Mouse (Mus musculus) R1 (cell line): ENCODE results near the gene Bbx.

Source experiments
- DNase-seq: peaks from one replicate; pipeline ENCODE4 v3.0.0-alpha.2; 2018; ENCODE audit warnings: low read depth, low spot score

Gene Bbx

DNA sequence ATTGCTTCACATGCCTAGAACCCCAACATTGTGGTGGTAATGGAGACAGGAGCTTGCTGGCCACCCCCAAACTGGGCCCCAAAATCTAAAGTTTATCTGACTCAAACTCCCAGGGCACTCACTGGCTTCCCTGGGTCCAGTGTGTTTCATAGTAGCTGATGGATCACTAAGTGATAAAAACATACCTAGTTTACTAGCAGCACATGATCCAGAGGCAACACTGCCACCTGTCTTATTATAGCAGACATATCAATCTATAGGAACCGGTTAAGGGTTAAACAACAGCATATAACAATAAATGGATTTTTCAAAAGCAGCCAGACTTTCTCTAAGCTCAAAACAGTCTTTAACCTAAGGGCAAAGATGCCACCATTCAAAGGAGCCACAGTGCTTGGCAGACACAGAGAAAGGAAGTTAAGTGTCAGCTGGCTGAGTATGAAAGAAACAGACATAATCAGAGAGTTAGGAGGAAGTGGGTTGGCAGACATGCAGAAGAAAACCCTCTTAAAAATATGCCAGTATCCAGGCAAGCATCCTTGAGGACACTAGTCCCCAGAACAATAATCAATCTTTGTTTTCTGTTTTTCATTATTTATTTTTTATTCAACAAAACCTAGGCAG, 116.7 kb downstream of the Bbx start:
- DNase-seq: no peak

DNA sequence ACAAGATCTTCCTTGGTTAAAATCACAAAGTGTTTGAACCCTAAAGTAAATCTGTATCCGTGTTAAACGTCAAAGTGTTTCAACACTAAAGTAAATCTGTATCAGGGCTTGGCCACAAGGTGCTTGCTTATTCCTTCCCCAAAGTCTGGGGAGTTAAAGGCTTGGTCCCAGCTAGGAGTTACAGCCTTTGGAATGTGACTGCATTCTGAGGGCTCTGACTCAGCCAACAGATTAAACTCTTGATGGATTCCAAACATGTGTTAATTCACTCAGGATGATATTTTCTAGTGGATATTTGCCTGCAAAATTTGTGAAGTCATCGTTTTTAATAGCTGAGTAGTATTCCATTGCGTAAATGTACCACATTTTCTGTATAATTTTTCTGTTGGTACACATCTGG, 120.6 kb downstream of the Bbx start:
- DNase-seq: peak; percentile 33

DNA sequence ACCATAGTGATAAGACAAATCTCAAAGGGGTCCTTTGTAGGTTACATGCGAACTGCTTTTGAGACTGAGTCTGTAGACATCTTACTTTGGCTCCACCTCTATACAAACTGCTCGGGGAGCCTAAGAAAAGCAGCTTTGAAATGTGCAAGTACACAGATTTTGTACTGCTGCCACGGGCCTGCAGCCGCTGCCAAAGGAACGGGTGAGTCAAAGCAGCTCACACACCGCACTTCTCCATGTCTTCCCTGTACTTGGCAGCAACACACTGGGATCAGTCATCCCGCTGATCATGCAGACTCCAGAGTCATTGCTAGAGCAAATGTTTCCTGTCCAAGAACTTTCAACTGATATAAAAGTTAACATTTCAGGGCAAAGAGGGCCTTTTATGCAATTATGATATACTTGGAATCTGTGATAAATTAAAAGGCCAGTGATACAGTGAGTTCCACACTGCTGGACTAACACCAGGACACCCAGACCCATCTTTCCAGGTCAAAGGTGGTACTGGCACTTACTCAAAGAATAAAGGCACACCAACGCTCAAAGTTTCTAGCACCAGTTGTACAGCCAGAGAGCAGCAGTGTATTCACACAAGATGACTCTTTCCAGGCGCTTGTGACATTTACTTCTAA, 122.7 kb downstream of the Bbx start:
- DNase-seq: no peak

GRCm38 (mm10) chr16:50308256-50308655, 123.9 kb downstream of the Bbx start:
- no peak for DNase-seq

DNA sequence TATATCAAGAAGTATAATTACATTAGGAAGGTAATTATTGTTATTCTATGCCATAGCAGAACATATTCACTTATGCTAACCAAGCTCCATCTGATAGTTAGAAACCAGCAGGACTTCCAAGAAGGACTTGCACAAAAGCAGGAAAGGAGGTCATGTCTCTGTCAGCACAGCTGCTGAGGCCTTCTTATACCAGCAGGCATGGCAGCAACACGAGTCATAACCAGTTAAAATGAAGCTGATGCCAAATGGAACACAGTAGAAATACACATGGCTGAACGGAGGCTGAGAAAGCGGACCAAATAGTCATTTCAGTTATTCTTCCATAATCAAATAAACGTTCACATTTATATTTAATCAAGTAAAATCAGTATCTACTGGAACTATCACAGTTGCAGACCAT, 125.0 kb downstream of the Bbx start:
- DNase-seq: no peak

- DNase-seq: peak; percentile 10
These were observed 125.5 kb downstream of the Bbx start for GRCm38 (mm10) chr16:50306727-50307126.

DNA sequence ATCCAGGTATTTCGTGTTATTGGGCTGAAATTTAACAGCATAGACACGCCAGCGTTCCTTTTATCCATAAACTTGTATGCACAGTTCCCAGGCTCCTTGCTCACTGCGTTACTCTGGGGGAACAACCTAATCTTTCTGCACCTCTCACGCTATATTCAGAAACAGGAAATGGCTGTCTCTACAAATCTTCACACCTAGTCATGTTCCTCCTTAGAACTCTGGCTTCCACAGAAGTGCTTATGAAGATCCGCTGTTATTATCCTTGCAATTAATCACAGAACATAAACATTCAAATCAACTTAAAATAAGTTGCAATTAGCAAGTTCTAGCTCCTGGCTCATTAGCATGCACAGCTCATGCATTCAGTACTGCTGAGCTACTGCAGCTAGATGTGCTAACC, 127.0 kb downstream of the Bbx start:
- DNase-seq: no peak

DNA sequence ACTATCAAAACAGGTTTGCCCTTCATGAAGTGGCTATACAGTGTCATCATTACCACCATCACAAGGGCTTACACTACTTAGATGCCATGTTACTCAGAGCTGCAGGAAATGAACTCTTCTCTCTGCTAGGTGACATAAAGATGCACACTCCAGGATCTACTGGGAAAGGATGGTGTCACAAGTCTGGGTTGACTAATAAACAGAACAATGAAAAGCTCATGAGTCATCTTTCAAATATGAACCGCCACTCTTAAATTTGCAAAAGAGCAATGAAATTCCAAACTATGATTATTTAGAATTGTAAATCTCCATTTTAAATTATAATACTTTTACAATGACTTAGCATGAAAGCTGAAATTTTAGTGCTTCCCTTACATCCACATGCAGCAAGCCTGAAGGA, 129.6 kb downstream of the Bbx start:
- no peak for DNase-seq

DNA sequence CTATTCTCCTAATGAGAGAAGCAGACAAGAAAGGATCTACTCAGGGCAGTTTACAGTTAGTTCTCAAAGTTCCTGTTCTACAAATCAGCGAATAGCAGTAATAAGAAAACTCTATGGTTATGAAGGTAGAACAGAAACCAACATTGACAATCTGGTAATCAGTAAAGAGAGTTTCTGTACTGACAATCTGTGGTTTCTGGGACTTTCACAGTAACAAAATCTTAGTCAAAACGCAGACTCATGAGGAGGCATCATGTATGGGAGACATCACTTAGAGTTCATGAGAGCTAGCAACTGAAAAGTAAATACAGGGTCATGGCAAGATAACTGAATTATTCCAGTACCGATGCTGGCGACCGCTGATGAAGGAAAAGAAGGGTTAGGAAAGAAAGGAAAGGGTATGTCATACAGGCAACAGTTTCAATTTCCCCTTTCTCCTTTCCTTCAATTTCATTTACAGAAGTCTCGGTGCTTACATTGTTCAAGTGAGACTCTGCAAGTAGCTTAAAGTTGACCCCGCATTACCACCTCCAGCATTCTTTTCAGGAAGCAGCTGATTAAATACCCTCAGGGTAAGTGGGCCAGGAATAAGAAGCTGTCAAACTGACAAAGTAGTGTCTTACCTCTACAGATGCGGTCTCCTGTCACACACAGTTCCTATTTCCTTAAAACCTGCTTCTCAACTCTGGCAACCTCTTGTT, 133.3 kb downstream of the Bbx start:
- no peak for DNase-seq

DNA sequence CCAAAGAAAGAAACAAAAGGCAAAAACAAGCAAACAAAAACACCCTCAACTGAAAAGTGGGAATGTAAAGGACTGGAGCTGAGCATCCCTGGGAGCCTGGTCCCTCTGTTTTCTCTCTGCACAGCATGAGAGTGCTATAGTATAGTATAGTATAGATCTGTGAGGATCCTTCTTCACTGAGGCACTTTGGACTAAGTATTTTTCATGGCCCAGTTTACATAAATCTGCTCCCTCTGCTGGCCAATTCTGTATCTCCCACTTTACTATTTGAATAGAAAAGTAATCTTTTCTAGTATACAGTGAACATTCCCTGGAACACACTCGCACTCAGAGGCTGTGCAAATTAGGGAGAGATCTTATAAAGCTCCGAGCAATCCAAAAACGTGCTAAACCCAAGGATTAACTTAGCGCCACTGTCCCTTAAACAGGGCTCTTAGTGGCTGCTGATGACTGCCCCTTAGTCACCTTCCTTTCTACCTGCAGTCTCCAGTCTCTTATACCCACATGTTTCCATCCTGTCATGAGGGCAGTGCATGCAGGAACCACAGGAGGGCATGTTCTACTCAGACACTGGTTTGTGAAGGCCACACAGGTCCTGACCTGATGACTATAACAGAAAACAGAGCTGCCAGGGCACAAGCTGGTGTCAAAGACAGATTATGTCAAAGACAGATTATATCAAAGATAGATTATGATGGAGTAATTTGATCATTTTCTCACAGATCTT, 138.5 kb downstream of the Bbx start:
- DNase-seq: peak; percentile 19

- no peak for DNase-seq
These were observed 139.4 kb downstream of the Bbx start for GRCm38 (mm10) chr16:50292834-50293233.

GRCm38 (mm10) chr16:50289764-50290163, 142.4 kb downstream of the Bbx start:
- DNase-seq: no peak

DNA sequence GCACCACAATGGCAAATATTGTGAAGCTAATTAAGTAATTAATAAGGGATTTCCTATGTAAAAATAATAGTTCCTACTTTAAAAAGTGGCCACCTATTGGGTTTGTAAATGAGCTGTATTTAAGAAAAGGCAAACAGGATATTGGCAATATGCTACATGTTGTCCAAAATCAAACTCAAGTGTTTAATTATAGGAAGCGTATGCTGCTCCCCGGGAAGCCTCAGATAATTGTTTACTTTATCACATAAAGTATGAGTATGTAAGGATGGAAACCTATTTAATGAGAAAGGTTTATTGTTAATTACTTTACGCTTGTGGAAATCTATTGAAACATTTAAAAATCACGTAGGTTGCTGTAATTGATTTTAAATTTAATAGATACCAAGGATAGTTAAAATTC, 159.4 kb downstream of the Bbx start:
- no peak for DNase-seq

GRCm38 (mm10) chr16:50262647-50263046, 169.5 kb downstream of the Bbx start:
- DNase-seq: no peak

DNA sequence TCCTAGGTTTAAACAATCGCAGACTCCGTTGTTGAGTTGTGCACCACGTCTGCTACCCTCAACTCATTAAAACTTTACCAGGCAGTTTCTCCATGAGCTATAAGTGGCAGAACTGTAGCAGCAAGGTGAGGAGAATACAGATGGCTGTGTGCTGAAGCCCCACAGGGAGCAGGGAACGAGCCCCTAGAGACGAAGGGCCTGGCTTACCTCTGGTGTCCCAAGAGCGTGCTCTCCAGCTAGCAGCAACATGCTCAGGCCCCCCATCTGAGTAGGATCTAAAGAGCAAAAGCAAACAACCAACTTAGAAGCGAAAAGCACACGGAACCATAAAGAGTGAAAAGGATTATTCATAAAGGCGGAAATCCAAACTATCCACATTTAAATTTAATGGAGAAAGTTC, 170.0 kb downstream of the Bbx start:
- DNase-seq: no peak

DNA sequence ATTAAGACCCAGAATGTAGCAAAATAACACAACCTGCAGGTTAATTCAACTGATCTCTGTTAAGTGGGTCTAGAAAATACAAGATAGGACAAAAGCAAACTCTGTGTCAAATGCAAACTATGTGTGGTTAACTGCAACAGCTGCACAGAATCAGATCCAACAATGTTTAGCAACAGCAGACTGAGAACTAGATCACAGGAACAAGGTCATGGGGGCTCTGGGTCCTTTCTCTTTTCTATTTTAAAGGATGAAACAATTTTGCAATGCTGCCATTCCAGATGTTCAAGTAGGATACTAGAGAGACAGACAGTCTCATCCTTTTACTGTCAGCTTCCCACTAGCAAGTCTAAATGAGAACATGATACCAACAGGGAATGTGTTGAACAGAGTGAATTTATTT, 170.4 kb downstream of the Bbx start:
- DNase-seq: no peak

DNA sequence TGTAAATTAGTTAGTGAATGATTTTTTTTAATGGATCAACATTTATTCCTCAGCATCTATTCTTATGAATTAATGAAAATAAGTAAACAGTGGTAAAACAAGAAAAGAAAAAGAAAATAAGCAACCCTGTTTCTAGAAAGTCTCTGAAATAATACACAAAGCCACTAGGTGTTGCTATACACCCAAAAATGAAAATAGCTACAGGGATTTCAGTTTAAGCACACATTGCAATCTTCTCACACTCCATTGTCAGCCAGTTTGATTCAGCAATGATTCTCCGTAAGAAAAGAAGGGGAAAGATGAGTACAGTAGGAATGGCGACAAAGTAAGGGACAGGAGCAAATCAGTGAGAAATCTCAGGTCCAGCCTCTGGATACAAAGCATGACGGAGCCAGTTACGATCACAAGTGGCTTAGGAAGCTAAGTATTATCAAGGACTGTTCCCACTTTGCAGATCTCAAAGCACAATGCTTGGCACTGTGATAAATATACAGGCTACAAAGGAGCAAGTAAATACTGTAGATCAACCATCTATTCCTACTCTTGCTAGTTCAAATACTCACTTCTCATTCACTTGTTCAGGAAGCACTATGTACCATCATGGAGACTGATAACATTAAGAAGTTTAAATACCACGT, 177.5 kb downstream of the Bbx start:
- DNase-seq: peak; percentile 37

DNA sequence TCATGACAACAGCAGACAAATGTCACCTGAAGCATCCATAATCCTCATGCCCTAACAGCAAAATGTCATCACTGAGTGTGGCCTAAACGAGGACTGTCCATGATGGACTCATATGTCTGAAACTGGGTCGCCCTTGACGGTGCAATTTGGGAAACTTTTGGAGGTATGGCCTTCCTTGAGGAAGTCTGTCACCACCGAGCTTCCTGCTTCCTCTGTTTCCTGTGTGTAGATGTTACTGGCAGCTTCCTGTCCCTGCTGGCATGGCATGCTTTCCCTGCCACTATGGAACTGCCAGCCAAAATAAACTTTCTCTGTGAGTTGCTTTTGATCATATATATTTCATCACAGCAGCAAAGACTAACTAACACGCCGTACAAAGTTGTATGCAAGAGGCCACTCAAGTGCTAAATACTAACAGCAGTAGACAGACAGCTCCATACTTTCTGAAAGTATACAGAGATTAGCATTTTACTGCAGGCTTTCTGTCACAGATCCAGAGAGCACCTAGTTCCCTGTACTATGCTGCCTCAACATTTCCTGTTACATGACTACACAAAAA, 180.7 kb downstream of the Bbx start:
- DNase-seq: no peak

DNA sequence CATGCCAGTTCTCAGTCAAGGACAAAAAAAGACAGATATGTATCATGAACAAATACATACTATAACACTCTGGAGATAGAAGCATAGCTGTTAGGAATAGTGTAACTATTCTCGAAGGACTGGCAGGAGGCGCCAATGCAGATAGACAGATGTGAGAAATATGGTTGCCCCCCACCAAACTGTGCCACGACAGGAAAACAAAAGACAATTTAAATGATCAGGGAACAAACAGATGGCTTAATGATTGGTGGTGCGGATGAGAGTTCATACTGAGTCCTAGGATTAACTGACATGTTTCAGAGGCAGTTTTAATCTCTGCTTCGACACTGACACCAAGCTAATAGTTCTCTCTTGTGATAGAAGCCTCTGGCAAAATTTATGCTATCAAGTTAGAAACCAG, 181.7 kb downstream of the Bbx start:
- no peak for DNase-seq

GRCm38 (mm10) chr16:50249036-50249435, 183.2 kb downstream of the Bbx start:
- DNase-seq: no peak

DNA sequence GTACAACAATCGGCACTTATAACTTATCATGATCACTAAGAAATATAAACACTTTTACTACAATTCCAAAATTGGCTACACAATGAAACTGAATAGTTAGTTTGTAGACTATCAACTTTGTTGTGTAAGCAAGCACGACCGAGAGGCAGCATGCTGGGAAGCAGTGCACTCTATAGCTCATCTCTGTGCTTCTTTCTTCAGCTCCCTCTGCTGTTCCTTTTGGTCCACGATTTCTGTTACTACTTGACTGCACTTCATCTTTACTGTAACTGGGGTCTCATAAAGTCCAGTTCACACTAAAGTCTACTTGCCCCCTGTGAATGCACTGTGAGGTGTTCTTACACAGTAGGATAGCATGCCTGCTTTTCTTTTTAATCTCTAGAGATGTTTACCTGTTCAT, 189.7 kb downstream of the Bbx start:
- no peak for DNase-seq

- no peak for DNase-seq
These were observed 190.6 kb downstream of the Bbx start for GRCm38 (mm10) chr16:50241604-50242003.
